Mouse (Mus musculus): Measurements from ENCODE around the gene Tmem184b.

The Tmem184b gene

GRCm38 (mm10) chr15:79342641-79343337 lies 60.6 kb downstream of the Tmem184b start:
- DNase-seq (ENCODE audit: low spot score in 2 of 2) = no peak

GRCm38 (mm10) chr15:79338978-79339377 lies 64.4 kb downstream of the Tmem184b start:
- no peak for DNase-seq (ENCODE audit: low spot score in 2 of 2)

GRCm38 (mm10) chr15:79335061-79335655 lies 68.2 kb downstream of the Tmem184b start:
- no peak for DNase-seq (ENCODE audit: low spot score in 2 of 2)

- DNase-seq (ENCODE audit: low spot score in 2 of 2) = no peak
Measured at GRCm38 (mm10) chr15:79333409-79333808, 70.0 kb downstream of the Tmem184b start.

GRCm38 (mm10) chr15:79330521-79330920 lies 72.8 kb downstream of the Tmem184b start:
- no peak for DNase-seq (ENCODE audit: low spot score in 2 of 2)

- no peak for DNase-seq (ENCODE audit: low spot score in 2 of 2)
Measured at GRCm38 (mm10) chr15:79329979-79330363, 73.4 kb downstream of the Tmem184b start.

- DNase-seq (ENCODE audit: low spot score in 2 of 2) = no peak
Measured at GRCm38 (mm10) chr15:79329346-79329978, 73.9 kb downstream of the Tmem184b start.

GRCm38 (mm10) chr15:79328939-79329275 lies 74.5 kb downstream of the Tmem184b start:
- no peak for DNase-seq (ENCODE audit: low spot score in 2 of 2)

GRCm38 (mm10) chr15:79328058-79328938 lies 75.1 kb downstream of the Tmem184b start, which contains the start of gene Pla2g6:
TSS of gene Pla2g6 (minus strand) at chr15:79328390.
- DNase-seq (ENCODE audit: low spot score in 2 of 2) = peak; percentile 98 to 99

GRCm38 (mm10) chr15:79326971-79327961 lies 76.1 kb downstream of the Tmem184b start:
- peak; percentile 25 to 41 for DNase-seq (ENCODE audit: low spot score in 2 of 2)

- DNase-seq (ENCODE audit: low spot score in 2 of 2) = no peak
Measured at GRCm38 (mm10) chr15:79326264-79326663, 77.1 kb downstream of the Tmem184b start.

- no peak for DNase-seq (ENCODE audit: low spot score in 2 of 2)
Measured at GRCm38 (mm10) chr15:79325742-79326141, 77.6 kb downstream of the Tmem184b start.

- no peak for DNase-seq (ENCODE audit: low spot score in 2 of 2)
Measured at GRCm38 (mm10) chr15:79324373-79324772, 79.0 kb downstream of the Tmem184b start.

- no peak for DNase-seq (ENCODE audit: low spot score in 2 of 2)
Measured at GRCm38 (mm10) chr15:79323791-79324155, 79.6 kb downstream of the Tmem184b start.

GRCm38 (mm10) chr15:79322991-79323790 lies 80.2 kb downstream of the Tmem184b start:
- DNase-seq (ENCODE audit: low spot score in 2 of 2) = no peak

- no peak for DNase-seq (ENCODE audit: low spot score in 2 of 2)
Measured at GRCm38 (mm10) chr15:79322281-79322990, 80.9 kb downstream of the Tmem184b start.

- DNase-seq (ENCODE audit: low spot score in 2 of 2) = no peak
Measured at GRCm38 (mm10) chr15:79321733-79322190, 81.6 kb downstream of the Tmem184b start.

GRCm38 (mm10) chr15:79313848-79314369 lies 89.5 kb downstream of the Tmem184b start:
- no peak for DNase-seq (ENCODE audit: low spot score in 2 of 2)
